Mouse (Mus musculus) lung, embryonic 14.5 days (tissue): ENCODE results near the gene Olfr633. TPM values are rescaled to one million over a fixed set of nuclear protein-coding genes. Genes with fewer than 3 reads are reported as not detected.

Source experiments
- ATAC-seq: fragments of 200-750 bp; cut with Nextera tagmentation; 2 replicates; pipeline ENCODE4 v1.8.0; 2017; ENCODE audit warnings: mild to moderate bottlenecking, moderate TSS enrichment, moderate library complexity; ENCODE audit not compliant: insufficient read depth
- DNase-seq: peaks from one replicate; pipeline ENCODE4 v3.0.0-alpha.2; 2015
- H3K27ac ChIP-seq: fragments of 300-500 bp; sonication (generic); 2 replicates; pipeline ENCODE4 v1.5.1; 2014; ENCODE audit warnings: low read depth, mild to moderate bottlenecking, moderate library complexity
- H3K27me3 ChIP-seq: fragments of 300-500 bp; sonication (generic); 2 replicates; pipeline ENCODE4 v1.6.1; 2014; ENCODE audit warnings: low read length, control low read depth; ENCODE audit not compliant: insufficient read depth
- H3K36me3 ChIP-seq: fragments of 300-500 bp; sonication (generic); 2 replicates; pipeline ENCODE4 v1.6.1; 2014; ENCODE audit warnings: control low read depth; ENCODE audit not compliant: insufficient read depth
- H3K4me1 ChIP-seq: fragments of 300-500 bp; sonication (generic); 2 replicates; pipeline ENCODE4 v1.6.1; 2014; ENCODE audit warnings: antibody characterized with exemption, control low read depth; ENCODE audit not compliant: insufficient read depth
- H3K4me2 ChIP-seq: fragments of 300-500 bp; sonication (generic); 2 replicates; pipeline ENCODE4 v1.6.1; 2014; ENCODE audit warnings: mild to moderate bottlenecking
- H3K4me3 ChIP-seq: fragments of 300-500 bp; sonication (generic); 2 replicates; pipeline ENCODE4 v1.5.1; 2014; ENCODE audit warnings: low read depth, low read length
- H3K9ac ChIP-seq: fragments of 300-500 bp; sonication (generic); 2 replicates; pipeline ENCODE4 v1.6.1; 2014
- H3K9me3 ChIP-seq: fragments of 300-500 bp; sonication (generic); 2 replicates; pipeline ENCODE4 v1.6.1; 2016; ENCODE audit warnings: low read depth, low read length, control low read depth
- CTCF ChIP-seq: IDR thresholded peaks from 2 replicates; pipeline ENCODE4 v1.5.1; 2016; ENCODE audit warnings: antibody characterized with exemption, low read depth
- WGBS: fragments of 180-500 bp; shearing (Covaris S2); extraction: QIAGEN DNeasy Blood & Tissue Kit; methylation state at CpG from one replicate; pipeline ENCODE4 v1.1.7; 2014; 5-methylcytosine and 5-hydroxymethylcytosine counted together
- polyA plus RNA-seq: library from polyadenylated mRNA; unstranded; fragments of >200 nt; fragmentation: Nextera tagmentation; extraction: Ambion mirVana; gene quantifications from 2 replicates; pipeline ENCODE4 v1.2.1, GENCODE M21; 2014

Olfr633 gene
- polyA plus RNA-seq, 1 experiment from 2014 or later: not detected

DNA sequence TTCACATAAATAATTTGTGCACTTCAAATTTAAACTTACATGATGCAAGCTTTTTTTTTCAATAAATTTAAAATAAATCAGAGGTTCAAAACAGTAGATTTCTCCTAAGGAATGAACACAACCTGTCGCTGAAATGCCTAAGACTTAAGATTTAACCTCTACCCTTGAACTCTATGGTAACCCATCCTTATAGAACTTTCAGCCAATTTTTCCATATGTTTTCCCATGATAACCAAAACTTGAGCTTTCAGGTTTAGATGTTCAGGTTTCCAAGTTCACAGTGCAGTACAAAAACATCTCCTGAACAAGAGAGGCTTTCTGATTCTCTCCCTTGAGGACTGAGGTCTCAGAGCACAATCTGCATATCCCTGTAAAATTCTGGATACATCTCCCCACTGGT lies 26.6 kb downstream of the Olfr633 start, which contains the start of gene Olfr635:
Gene Olfr635, plus strand, starts transcription at position 301 of the 400 bp plus-strand sequence.
- DNase-seq: no peak
- Histone ChIP-seq H3K27me3 (no peaks in the 10 kb centered on the region), H3K36me3 (no peaks in the 10 kb centered on the region), H3K27ac (no peak within 1 kb of the TSS), H3K4me2 (no peak within 1 kb of the TSS), H3K4me1 (no peaks in the 10 kb centered on the region), H3K9ac (no peak within 1 kb of the TSS), H3K9me3 (no peaks in the 10 kb centered on the region), H3K4me3 (no peak within 1 kb of the TSS)
- WGBS: 80% methylated on average over 1 of the region's 1 CpGs
- no peak for ATAC-seq
- no peak for TF ChIP-seq CTCF

- Histone ChIP-seq H3K4me1 (no peaks in the 10 kb centered on the region), H3K4me3 (no peak overlapping the region), H3K9ac (no peak overlapping the region), H3K9me3 (no peaks in the 10 kb centered on the region), H3K27me3 (no peaks in the 10 kb centered on the region), H3K4me2 (no peak overlapping the region), H3K27ac (no peak overlapping the region), H3K36me3 (no peaks in the 10 kb centered on the region)
- TF ChIP-seq CTCF: no peak
- ATAC-seq (no peak), DNase-seq (no peak)
- WGBS: 38% methylated on average over 1 of the region's 1 CpGs
Measured at GRCm38 (mm10) chr7:103971782-103972181, 27.5 kb downstream of the Olfr633 start.

GRCm38 (mm10) chr7:103998446-103998845 lies 54.2 kb downstream of the Olfr633 start, which contains the start of gene Olfr638:
Gene Olfr638, plus strand, starts transcription at chr7:103998746.
- Histone ChIP-seq H3K9me3 (no peaks in the 10 kb centered on the region), H3K4me1 (no peaks in the 10 kb centered on the region), H3K27ac (no peak within 1 kb of the TSS), H3K27me3 (no peaks in the 10 kb centered on the region), H3K9ac (no peak within 1 kb of the TSS), H3K36me3 (no peaks in the 10 kb centered on the region), H3K4me2 (no peak within 1 kb of the TSS), H3K4me3 (no peak within 1 kb of the TSS)
- ATAC-seq (no peak), DNase-seq (no peak)
- no peak for TF ChIP-seq CTCF

Other genes starting within 250 kb of the Olfr633 start
- gene Olfr243, start 229.8 kb upstream of the Olfr633 start, polyA plus RNA-seq: not detected in 2 replicates
- gene Olfr628, start 214.1 kb upstream of the Olfr633 start, polyA plus RNA-seq: not detected in 2 replicates
- not detected in 2 replicates for gene Olfr629, start 199.5 kb upstream of the Olfr633 start, polyA plus RNA-seq
- not detected in 2 replicates for gene Olfr630, start 187.1 kb upstream of the Olfr633 start, polyA plus RNA-seq
- not detected in 2 replicates for gene Olfr69, start 172.8 kb upstream of the Olfr633 start, polyA plus RNA-seq
- gene Olfr68, start 164.7 kb upstream of the Olfr633 start, polyA plus RNA-seq: not detected in 2 replicates
- gene Olfr67, start 152.6 kb upstream of the Olfr633 start, polyA plus RNA-seq: not detected in 2 replicates
- gene Hbb-bt, start 130.4 kb upstream of the Olfr633 start, polyA plus RNA-seq: 3,031 and 3,067 TPM in 2 replicates
- 7,232 and 7,259 TPM in 2 replicates for gene Hbb-bs, start 116.3 kb upstream of the Olfr633 start, polyA plus RNA-seq
- gene Hbb-bh2, start 103.9 kb upstream of the Olfr633 start, polyA plus RNA-seq: not detected in 2 replicates
- 9.2 and 18.0 TPM in 2 replicates for gene Hbb-bh1, start 101.3 kb upstream of the Olfr633 start, polyA plus RNA-seq
- gene Hbb-y, start 91.2 kb upstream of the Olfr633 start, polyA plus RNA-seq: 1,485 and 1,968 TPM in 2 replicates
- not detected in 2 replicates for gene Olfr66, start 58.2 kb upstream of the Olfr633 start, polyA plus RNA-seq
- not detected in 2 replicates for gene Olfr64, start 50.0 kb upstream of the Olfr633 start, polyA plus RNA-seq
- gene Olfr65, start 41.0 kb upstream of the Olfr633 start, polyA plus RNA-seq: not detected in 2 replicates
- not detected in 2 replicates for gene Olfr631, start 15.6 kb upstream of the Olfr633 start, polyA plus RNA-seq
- gene Olfr632, start 10.1 kb upstream of the Olfr633 start, polyA plus RNA-seq: not detected in 2 replicates
- gene Olfr635, start 26.7 kb downstream of the Olfr633 start, polyA plus RNA-seq: not detected in 2 replicates
- gene Olfr638, start 54.3 kb downstream of the Olfr633 start, polyA plus RNA-seq: not detected in 2 replicates
- not detected in 2 replicates for gene Olfr639, start 72.9 kb downstream of the Olfr633 start, polyA plus RNA-seq
- not detected in 2 replicates for gene Olfr640, start 81.1 kb downstream of the Olfr633 start, polyA plus RNA-seq
- not detected in 2 replicates for gene Olfr641, start 91.0 kb downstream of the Olfr633 start, polyA plus RNA-seq
- gene Olfr642, start 108.2 kb downstream of the Olfr633 start, polyA plus RNA-seq: not detected in 2 replicates
- not detected in 2 replicates for gene 4930516K23Rik, start 117.0 kb downstream of the Olfr633 start, polyA plus RNA-seq
- not detected in 2 replicates for gene Olfr644, start 127.4 kb downstream of the Olfr633 start, polyA plus RNA-seq
- gene Olfr645, start 141.0 kb downstream of the Olfr633 start, polyA plus RNA-seq: not detected in 2 replicates
- gene Olfr646, start 160.4 kb downstream of the Olfr633 start, polyA plus RNA-seq: not detected in 2 replicates
- gene Ubqln5, start 185.4 kb downstream of the Olfr633 start, polyA plus RNA-seq: not detected in 2 replicates
- gene Olfr643, start 193.0 kb downstream of the Olfr633 start, polyA plus RNA-seq: not detected in 2 replicates
- not detected in 2 replicates for gene Ubqln3, start 198.8 kb downstream of the Olfr633 start, polyA plus RNA-seq
- gene Ubqlnl, start 206.1 kb downstream of the Olfr633 start, polyA plus RNA-seq: not detected in 2 replicates
- 0.08 TPM in 1 of 2 replicates, not detected in the other for gene Olfm5, start 220.4 kb downstream of the Olfr633 start, polyA plus RNA-seq
- 0.32 and 0.37 TPM in 2 replicates for gene Olfr648, start 239.0 kb downstream of the Olfr633 start, polyA plus RNA-seq